In genomic region chr11:52065841-52066240, GRCm38 (mm10) we compare ENCODE assay signal across 12 mouse cellular contexts. TPM values are rescaled to one million over a fixed set of nuclear protein-coding genes. Genes with fewer than 3 reads are reported as not detected.
A peak's percentile ranks its signal among the peaks of the same experiment; 100 is the strongest.
DNase-seq lines count a peak whose midpoint lies in the region; ATAC-seq and TF ChIP-seq lines count a peak whose summit lies in the region.
"Had no signal": no experiment of that assay in that cellular context is flagged by ENCODE, and none has a peak within 500 bp of the region (broad histone marks: within the 10 kb centered on the region; RNA-seq: fewer than 3 reads in every experiment).

No protein-coding gene starts in this region.

- H3K4me2 ChIP-seq in heart, postnatal 0 days (ENCODE audit: low read depth, low read length): peak overlapping the region; percentile 8; the same call in 1 of the 2 replicates
- peak overlapping the region; percentile 35; the same call in 1 of the 2 replicates for H3K4me2 ChIP-seq in limb, embryonic 12.5 days
- H3K4me2 ChIP-seq in stomach, embryonic 16.5 days (ENCODE audit: low read depth, low read length): no peak overlapping the region
- no peak overlapping the region for H3K4me2 ChIP-seq in kidney, embryonic 14.5 days (replicated peaks; ENCODE audit: low read depth, low read length)
- H3K4me2 ChIP-seq: hindbrain, embryonic 15.5 days had no signal

- H3K4me1 ChIP-seq in heart, postnatal 0 days (ENCODE audit: control insufficient read depth, insufficient read depth): no peaks in the 10 kb centered on the region
- 0 out of 2 replicates have a peak, but pooled peaks cover 3% of the 10 kb centered on the region for H3K4me1 ChIP-seq in heart, embryonic 10.5 days
- H3K4me1 ChIP-seq in limb, embryonic 12.5 days (replicated peaks): peaks cover 5% of the 10 kb centered on the region; the same call in 1 of the 2 replicates
- no peaks in the 10 kb centered on the region for H3K4me1 ChIP-seq in stomach, embryonic 16.5 days (ENCODE audit: control insufficient read depth, insufficient read depth, low read length)
- no peaks in the 10 kb centered on the region for H3K4me1 ChIP-seq in kidney, embryonic 14.5 days (ENCODE audit: control insufficient read depth, insufficient read depth, low read length)
- H3K4me1 ChIP-seq: hindbrain, embryonic 15.5 days had no signal

- H3K27me3 ChIP-seq in heart, postnatal 0 days (ENCODE audit: control insufficient read depth, insufficient read depth, low read length): no peaks in the 10 kb centered on the region
- no peaks in the 10 kb centered on the region for H3K27me3 ChIP-seq in heart, embryonic 10.5 days (ENCODE audit: insufficient read depth, poor library complexity, severe bottlenecking)
- H3K27me3 ChIP-seq in limb, embryonic 12.5 days: no peaks in the 10 kb centered on the region
- no peaks in the 10 kb centered on the region for H3K27me3 ChIP-seq in stomach, embryonic 16.5 days (ENCODE audit: control insufficient read depth, insufficient read depth, low read length)
- no peaks in the 10 kb centered on the region for H3K27me3 ChIP-seq in kidney, embryonic 14.5 days (ENCODE audit: control insufficient read depth, insufficient read depth, low read length)
- H3K27me3 ChIP-seq: hindbrain, embryonic 15.5 days; Patski had no signal

- H3K9ac ChIP-seq in heart, postnatal 0 days (replicated peaks; ENCODE audit: low read depth, low read length): no peak overlapping the region
- H3K9ac ChIP-seq in limb, embryonic 12.5 days (replicated peaks): no peak overlapping the region
- H3K9ac ChIP-seq in stomach, embryonic 16.5 days (ENCODE audit: low read length): peak overlapping the region; percentile 57; the same call in 1 of the 2 replicates
- no peak overlapping the region for H3K9ac ChIP-seq in kidney, embryonic 14.5 days (ENCODE audit: low read depth, low read length)
- H3K9ac ChIP-seq: hindbrain, embryonic 15.5 days had no signal

- no peaks in the 10 kb centered on the region for H3K36me3 ChIP-seq in heart, postnatal 0 days (replicated peaks; ENCODE audit: control insufficient read depth, insufficient read depth, low read length)
- no peaks in the 10 kb centered on the region for H3K36me3 ChIP-seq in heart, embryonic 10.5 days
- no peaks in the 10 kb centered on the region for H3K36me3 ChIP-seq in limb, embryonic 12.5 days
- no peaks in the 10 kb centered on the region for H3K36me3 ChIP-seq in stomach, embryonic 16.5 days (ENCODE audit: control insufficient read depth, insufficient read depth, low read length)
- no peaks in the 10 kb centered on the region for H3K36me3 ChIP-seq in kidney, embryonic 14.5 days (ENCODE audit: control insufficient read depth, insufficient read depth, low read length)
- H3K36me3 ChIP-seq: hindbrain, embryonic 15.5 days had no signal

- DNase-seq in heart, postnatal 0 days (ENCODE audit: low spot score): no peak
- no peak for DNase-seq in heart, embryonic 10.5 days (ENCODE audit: low spot score)
- peak; percentile 15 for DNase-seq in T-cell, adult 2 months (ENCODE audit: low spot score)
- DNase-seq in layer of hippocampus, adult 9-11 months: no peak
- no peak for DNase-seq in testis, postnatal 10 days (ENCODE audit: low spot score)
- DNase-seq: midbrain, embryonic 14.5 days; retina, postnatal 1 day had no signal

- TF ChIP-seq EP300 in heart, postnatal 0 days (IDR thresholded peaks at IDR 0.05; ENCODE audit: low read depth): no peak

- no peak overlapping the region for H3K4me3 ChIP-seq in heart, postnatal 0 days (ENCODE audit: low read depth, low read length)
- H3K4me3 ChIP-seq in heart, embryonic 10.5 days: no peak overlapping the region
- no peak overlapping the region for H3K4me3 ChIP-seq in limb, embryonic 12.5 days (replicated peaks)
- H3K4me3 ChIP-seq in stomach, embryonic 16.5 days (replicated peaks; ENCODE audit: low read length): no peak overlapping the region
- no peak overlapping the region for H3K4me3 ChIP-seq in kidney, embryonic 14.5 days (ENCODE audit: low read length)
- H3K4me3 ChIP-seq: hindbrain, embryonic 15.5 days had no signal

- TF ChIP-seq CTCF in heart, postnatal 0 days (IDR thresholded peaks at IDR 0.05; ENCODE audit: low read depth): no peak

- WGBS in heart, postnatal 0 days: 18% methylated on average over 5 of the region's 5 CpGs
- WGBS in heart, embryonic 10.5 days: 12% methylated on average over 5 of the region's 5 CpGs
- WGBS in limb, embryonic 12.5 days: 8% methylated on average over 5 of the region's 5 CpGs
- WGBS in stomach, embryonic 16.5 days: 10% methylated on average over 5 of the region's 5 CpGs
- 7% methylated on average over 5 of the region's 5 CpGs for WGBS in kidney, embryonic 14.5 days

- no peak overlapping the region for H3K27ac ChIP-seq in heart, postnatal 0 days (ENCODE audit: low read depth)
- H3K27ac ChIP-seq in heart, embryonic 10.5 days: no peak overlapping the region
- H3K27ac ChIP-seq in limb, embryonic 12.5 days: no peak overlapping the region
- H3K27ac ChIP-seq in stomach, embryonic 16.5 days (ENCODE audit: low read length): no peak overlapping the region
- no peak overlapping the region for H3K27ac ChIP-seq in kidney, embryonic 14.5 days (ENCODE audit: low read depth, low read length)
- H3K27ac ChIP-seq: hindbrain, embryonic 15.5 days had no signal

- H3K9me3 ChIP-seq in heart, postnatal 0 days (replicated peaks; ENCODE audit: control insufficient read depth, low read length): no peaks in the 10 kb centered on the region
- H3K9me3 ChIP-seq in heart, embryonic 10.5 days: no peaks in the 10 kb centered on the region
- H3K9me3 ChIP-seq in limb, embryonic 12.5 days: no peaks in the 10 kb centered on the region
- no peaks in the 10 kb centered on the region for H3K9me3 ChIP-seq in stomach, embryonic 16.5 days (replicated peaks; ENCODE audit: control insufficient read depth, low read length)
- H3K9me3 ChIP-seq in kidney, embryonic 14.5 days (ENCODE audit: control insufficient read depth, low read length): no peaks in the 10 kb centered on the region
- H3K9me3 ChIP-seq: hindbrain, embryonic 15.5 days had no signal

- ATAC-seq in heart, postnatal 0 days (ENCODE audit: insufficient read depth, low read depth): no peak
- ATAC-seq in limb, embryonic 12.5 days (ENCODE audit: insufficient number of reproducible peaks, insufficient read depth, low FRiP score, low TSS enrichment, low read depth): no peak
- ATAC-seq in stomach, embryonic 16.5 days (ENCODE audit: insufficient read depth, low FRiP score): no peak
- no peak for ATAC-seq in kidney, embryonic 14.5 days (ENCODE audit: low FRiP score, low TSS enrichment)
- ATAC-seq: Patski had no signal

RNA-seq across cellular contexts. Expression of gene Ppp2ca, which starts 32.6 kb away (rescaled TPM):
- 68.0 and 77.5 TPM in 2 replicates for total RNA-seq in heart, postnatal 0 days (2014; rRNA removed; ENCODE audit: low replicate concordance)
- 48.8 and 53.3 TPM in 2 replicates for polyA plus RNA-seq in heart, postnatal 0 days (2015; fragmentation: Nextera tagmentation; extraction: Ambion mirVana)
- polyA plus RNA-seq in heart, embryonic 10.5 days (2016; fragmentation: Nextera tagmentation; extraction: Ambion mirVana): 66.2 and 91.4 TPM in 2 replicates
- polyA plus RNA-seq in limb, embryonic 12.5 days (2016; fragmentation: Nextera tagmentation; extraction: Ambion mirVana): 107 and 108 TPM in 2 replicates
- polyA plus RNA-seq in stomach, embryonic 16.5 days (2015; fragmentation: Nextera tagmentation; extraction: Ambion mirVana): 53.8 and 60.6 TPM in 2 replicates
- 83.4 and 110 TPM in 2 replicates for polyA plus RNA-seq in kidney, embryonic 14.5 days (2014; fragmentation: Nextera tagmentation; extraction: Ambion mirVana)

Comparison
In these comparisons a context has a peak if more than half of its experiments do, and no peak if none do; other contexts are left out.
1. H3K4me2 ChIP-seq: peak in heart, postnatal 0 days (single experiment) and limb, embryonic 12.5 days (single experiment); none in stomach, embryonic 16.5 days (single experiment) and kidney, embryonic 14.5 days (single experiment).